Mouse (Mus musculus): ENCODE measurements at regions not wholly inside any gene's neighbourhood (a gene's known extent, or its start where the extent isn't known, plus 50 kb on each side); places are given as distances from the start of the nearest gene placed in this dataset.

GRCm38 (mm10) chr1:92736411-92736810, 87.8 kb upstream of the Otos start:
- no peaks in the 10 kb centered on the region for H3K9me3 ChIP-seq (ENCODE audit: control insufficient read depth, low read length)

DNA sequence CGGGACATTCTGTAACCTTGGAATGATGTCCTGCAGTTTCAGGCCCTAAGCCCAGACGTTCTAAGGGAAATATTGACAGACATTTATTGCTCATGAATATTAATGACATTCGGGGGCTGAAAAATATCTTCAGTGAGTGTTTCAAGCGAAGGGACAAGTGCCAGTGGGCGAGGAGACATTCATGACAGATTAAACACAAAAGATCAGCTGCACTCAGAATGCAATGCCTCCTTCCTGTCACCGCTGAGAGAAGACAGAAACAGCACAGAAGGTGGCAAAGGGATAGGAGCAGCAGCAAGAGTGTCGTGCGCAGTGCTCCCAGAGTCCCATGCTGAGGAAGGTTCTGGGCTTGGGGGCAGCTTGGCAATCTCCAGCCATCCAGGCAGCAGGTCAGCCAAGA, 85.1 kb upstream of the Otos start:
- Histone ChIP-seq H3K4me2 (ENCODE audit: low read depth, low read length) (no peak overlapping the region), H3K9ac (ENCODE audit: low read depth, low read length) (no peak overlapping the region), H3K27me3 (replicated peaks; ENCODE audit: control insufficient read depth, insufficient read depth, low read length) (no peaks in the 10 kb centered on the region), H3K4me3 (ENCODE audit: low read length) (no peak overlapping the region), H3K27ac (ENCODE audit: low read length) (no peak overlapping the region), H3K9me3 (ENCODE audit: control insufficient read depth, low read length) (no peaks in the 10 kb centered on the region), H3K36me3 (ENCODE audit: control insufficient read depth, insufficient read depth, low read length) (no peaks in the 10 kb centered on the region), H3K4me1 (ENCODE audit: control insufficient read depth, insufficient read depth, low read length) (no peaks in the 10 kb centered on the region)
- 63% methylated on average over 8 of the region's 8 CpGs for WGBS
- ATAC-seq = no peak

More at GRCm38 (mm10) chr1:92736411-92736810, 87.8 kb upstream of the Otos start:
- Histone ChIP-seq H3K4me3 (ENCODE audit: low read length) (no peak overlapping the region), H3K36me3 (ENCODE audit: control insufficient read depth, insufficient read depth, low read length) (no peaks in the 10 kb centered on the region), H3K4me2 (ENCODE audit: low read depth, low read length) (no peak overlapping the region), H3K27ac (ENCODE audit: low read length) (no peak overlapping the region), H3K4me1 (ENCODE audit: control insufficient read depth, insufficient read depth, low read length) (no peaks in the 10 kb centered on the region), H3K9ac (ENCODE audit: low read depth, low read length) (no peak overlapping the region), H3K27me3 (replicated peaks; ENCODE audit: control insufficient read depth, insufficient read depth, low read length) (no peaks in the 10 kb centered on the region)
- no peak for ATAC-seq
- WGBS = 51% methylated on average over 7 of the region's 7 CpGs

- WGBS = 81% methylated on average over 11 of the region's 11 CpGs
- Histone ChIP-seq H3K9me3 (ENCODE audit: control insufficient read depth, low read length) (no peaks in the 10 kb centered on the region), H3K4me2 (ENCODE audit: low read depth, low read length) (no peak overlapping the region), H3K4me1 (ENCODE audit: control insufficient read depth, insufficient read depth, low read length) (no peaks in the 10 kb centered on the region), H3K36me3 (ENCODE audit: control insufficient read depth, insufficient read depth, low read length) (no peaks in the 10 kb centered on the region), H3K27me3 (replicated peaks; ENCODE audit: control insufficient read depth, insufficient read depth, low read length) (no peaks in the 10 kb centered on the region), H3K27ac (ENCODE audit: low read length) (no peak overlapping the region), H3K4me3 (ENCODE audit: low read length) (no peak overlapping the region), H3K9ac (ENCODE audit: low read depth, low read length) (no peak overlapping the region)
- no peak for ATAC-seq
Measured at GRCm38 (mm10) chr1:92731353-92732282, 83.0 kb upstream of the Otos start.

DNA sequence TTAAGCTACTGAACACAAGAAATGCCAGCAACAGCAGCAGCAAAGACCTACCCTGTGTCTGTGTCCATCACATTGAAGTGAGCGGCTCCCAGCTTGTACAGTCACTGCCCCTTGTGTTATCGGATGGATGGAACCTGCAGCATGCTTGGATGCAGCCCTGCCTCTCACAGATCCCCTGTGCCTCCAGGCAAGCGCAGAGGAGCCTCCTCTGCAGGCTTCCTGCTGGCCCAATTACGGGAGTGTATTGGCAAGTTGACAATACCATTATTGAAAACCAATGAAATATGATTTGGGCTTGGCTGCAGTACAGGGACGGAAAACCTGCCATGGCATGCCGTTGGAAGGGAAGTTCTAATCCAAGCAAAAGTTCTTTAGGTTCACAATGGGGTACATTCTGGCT, 81.9 kb upstream of the Otos start:
- no peak overlapping the region for H3K27ac ChIP-seq (ENCODE audit: low read length)
- no peaks in the 10 kb centered on the region for H3K9me3 ChIP-seq (ENCODE audit: control insufficient read depth, low read length)
- no peak overlapping the region for H3K4me3 ChIP-seq (ENCODE audit: low read length)
- no peak overlapping the region for H3K4me2 ChIP-seq (ENCODE audit: low read depth, low read length)
- H3K27me3 ChIP-seq (replicated peaks; ENCODE audit: control insufficient read depth, insufficient read depth, low read length) = no peaks in the 10 kb centered on the region
- ATAC-seq = no peak
- no peaks in the 10 kb centered on the region for H3K4me1 ChIP-seq (ENCODE audit: control insufficient read depth, insufficient read depth, low read length)
- no peak overlapping the region for H3K9ac ChIP-seq (ENCODE audit: low read depth, low read length)
- WGBS = 74% methylated on average over 6 of the region's 6 CpGs
- H3K36me3 ChIP-seq (ENCODE audit: control insufficient read depth, insufficient read depth, low read length) = no peaks in the 10 kb centered on the region

DNA sequence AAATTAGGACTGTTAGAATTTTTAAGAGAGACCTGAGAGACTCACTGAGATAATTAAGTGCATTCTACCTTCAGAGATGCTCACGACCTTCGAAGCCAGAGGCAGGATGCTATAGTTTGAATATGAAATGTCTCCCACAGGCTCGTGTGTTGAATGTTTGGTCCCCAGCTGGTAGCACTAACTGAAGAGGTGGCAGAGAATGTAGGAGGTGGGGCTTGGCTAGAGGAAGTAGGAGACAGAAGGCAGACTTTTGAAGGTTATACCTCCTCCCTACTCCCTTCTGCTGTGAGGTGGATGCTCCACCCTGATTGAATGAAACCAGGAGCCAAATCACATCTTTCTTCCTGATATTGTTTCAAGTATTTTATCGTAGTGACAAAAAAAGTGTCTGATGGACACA, 79.3 kb upstream of the Otos start:
- H3K9ac ChIP-seq (ENCODE audit: low read depth, low read length) = no peak overlapping the region
- no peaks in the 10 kb centered on the region for H3K27me3 ChIP-seq (replicated peaks; ENCODE audit: control insufficient read depth, insufficient read depth, low read length)
- H3K4me2 ChIP-seq (ENCODE audit: low read depth, low read length) = no peak overlapping the region
- no peaks in the 10 kb centered on the region for H3K36me3 ChIP-seq (ENCODE audit: control insufficient read depth, insufficient read depth, low read length)
- 58% methylated on average over 4 of the region's 4 CpGs for WGBS
- H3K4me1 ChIP-seq (ENCODE audit: control insufficient read depth, insufficient read depth, low read length) = no peaks in the 10 kb centered on the region
- no peak for ATAC-seq
- H3K4me3 ChIP-seq (ENCODE audit: low read length) = no peak overlapping the region
- H3K27ac ChIP-seq (ENCODE audit: low read length) = no peak overlapping the region
- H3K9me3 ChIP-seq (ENCODE audit: control insufficient read depth, low read length) = no peaks in the 10 kb centered on the region

DNA sequence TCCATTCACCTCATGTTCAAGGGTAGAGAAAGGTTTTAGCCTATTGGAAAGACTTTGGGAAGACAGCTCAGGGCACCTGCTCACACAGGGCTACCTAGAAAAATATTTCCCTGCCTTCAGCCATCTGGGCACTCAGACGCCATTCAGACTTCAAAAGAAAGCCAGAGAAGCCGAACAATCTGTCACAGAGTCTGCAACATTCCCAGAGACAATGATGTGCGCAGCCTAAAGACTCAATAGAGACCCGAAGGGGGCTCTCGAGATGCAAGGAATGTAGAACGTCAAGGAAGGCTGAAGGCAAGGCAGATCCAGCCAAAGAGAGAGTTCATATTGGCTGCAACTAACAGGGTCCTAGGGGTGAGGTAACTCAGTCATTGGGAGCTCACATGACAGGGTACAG, 78.7 kb upstream of the Otos start:
- H3K9me3 ChIP-seq (ENCODE audit: control insufficient read depth, low read length) = no peaks in the 10 kb centered on the region
- H3K27ac ChIP-seq (ENCODE audit: low read length) = no peak overlapping the region
- WGBS = 59% methylated on average over 6 of the region's 6 CpGs
- no peaks in the 10 kb centered on the region for H3K27me3 ChIP-seq (replicated peaks; ENCODE audit: control insufficient read depth, insufficient read depth, low read length)
- no peak overlapping the region for H3K9ac ChIP-seq (ENCODE audit: low read depth, low read length)
- no peak overlapping the region for H3K4me2 ChIP-seq (ENCODE audit: low read depth, low read length)
- no peaks in the 10 kb centered on the region for H3K4me1 ChIP-seq (ENCODE audit: control insufficient read depth, insufficient read depth, low read length)
- H3K36me3 ChIP-seq (ENCODE audit: control insufficient read depth, insufficient read depth, low read length) = no peaks in the 10 kb centered on the region
- H3K4me3 ChIP-seq (ENCODE audit: low read length) = no peak overlapping the region
- ATAC-seq = no peak

DNA sequence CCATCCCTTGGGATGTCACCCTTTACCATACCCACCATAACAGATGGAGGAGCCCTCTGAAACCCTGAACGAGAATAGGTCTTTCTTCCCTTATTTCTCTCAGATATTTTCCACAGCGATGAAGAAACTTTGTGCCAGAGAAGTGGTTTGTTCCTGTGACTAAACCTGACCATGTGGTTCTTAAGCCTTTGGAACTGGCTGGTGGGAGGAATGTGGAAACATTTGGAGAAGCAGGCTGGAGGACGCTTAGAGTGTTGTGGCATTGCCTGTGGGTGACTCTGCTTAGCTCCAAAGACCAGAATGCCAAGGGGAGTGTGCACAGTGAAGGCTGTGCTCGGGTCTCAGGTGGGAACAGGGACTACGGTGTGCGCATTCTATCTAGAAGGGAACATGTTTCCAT, 77.7 kb upstream of the Otos start:
- Histone ChIP-seq H3K4me2 (ENCODE audit: low read depth, low read length) (no peak overlapping the region), H3K9ac (ENCODE audit: low read depth, low read length) (no peak overlapping the region), H3K4me1 (ENCODE audit: control insufficient read depth, insufficient read depth, low read length) (no peaks in the 10 kb centered on the region), H3K27me3 (replicated peaks; ENCODE audit: control insufficient read depth, insufficient read depth, low read length) (no peaks in the 10 kb centered on the region), H3K27ac (ENCODE audit: low read length) (no peak overlapping the region), H3K36me3 (ENCODE audit: control insufficient read depth, insufficient read depth, low read length) (no peaks in the 10 kb centered on the region), H3K9me3 (ENCODE audit: control insufficient read depth, low read length) (no peaks in the 10 kb centered on the region), H3K4me3 (ENCODE audit: low read length) (no peak overlapping the region)
- WGBS = 81% methylated on average over 6 of the region's 6 CpGs
- no peak for ATAC-seq

GRCm38 (mm10) chr1:92724135-92724534, 75.5 kb upstream of the Otos start:
- no peak overlapping the region for H3K4me3 ChIP-seq (ENCODE audit: low read length)
- no peak overlapping the region for H3K4me2 ChIP-seq (ENCODE audit: low read depth, low read length)
- H3K4me1 ChIP-seq (ENCODE audit: control insufficient read depth, insufficient read depth, low read length) = no peaks in the 10 kb centered on the region
- no peak overlapping the region for H3K27ac ChIP-seq (ENCODE audit: low read length)
- WGBS = 81% methylated on average over 3 of the region's 3 CpGs
- no peaks in the 10 kb centered on the region for H3K36me3 ChIP-seq (ENCODE audit: control insufficient read depth, insufficient read depth, low read length)
- no peaks in the 10 kb centered on the region for H3K27me3 ChIP-seq (replicated peaks; ENCODE audit: control insufficient read depth, insufficient read depth, low read length)
- no peak overlapping the region for H3K9ac ChIP-seq (ENCODE audit: low read depth, low read length)
- ATAC-seq = no peak
- H3K9me3 ChIP-seq (ENCODE audit: control insufficient read depth, low read length) = no peaks in the 10 kb centered on the region

- WGBS = 74% methylated on average over 10 of the region's 10 CpGs
- Histone ChIP-seq H3K4me1 (ENCODE audit: control insufficient read depth, insufficient read depth, low read length) (no peaks in the 10 kb centered on the region), H3K4me2 (ENCODE audit: low read depth, low read length) (no peak overlapping the region), H3K4me3 (ENCODE audit: low read length) (no peak overlapping the region), H3K9ac (ENCODE audit: low read depth, low read length) (no peak overlapping the region), H3K36me3 (ENCODE audit: control insufficient read depth, insufficient read depth, low read length) (no peaks in the 10 kb centered on the region), H3K9me3 (ENCODE audit: control insufficient read depth, low read length) (no peaks in the 10 kb centered on the region), H3K27ac (ENCODE audit: low read length) (no peak overlapping the region), H3K27me3 (replicated peaks; ENCODE audit: control insufficient read depth, insufficient read depth, low read length) (no peaks in the 10 kb centered on the region)
- no peak for ATAC-seq
Measured at GRCm38 (mm10) chr1:92720567-92720966, 71.9 kb upstream of the Otos start.

- H3K4me1 ChIP-seq (ENCODE audit: control insufficient read depth, insufficient read depth, low read length) = no peaks in the 10 kb centered on the region
- H3K27me3 ChIP-seq (replicated peaks; ENCODE audit: control insufficient read depth, insufficient read depth, low read length) = no peaks in the 10 kb centered on the region
- H3K36me3 ChIP-seq (ENCODE audit: control insufficient read depth, insufficient read depth, low read length) = no peaks in the 10 kb centered on the region
- H3K4me2 ChIP-seq (ENCODE audit: low read depth, low read length) = no peak overlapping the region
- H3K4me3 ChIP-seq (ENCODE audit: low read length) = no peak overlapping the region
- no peak overlapping the region for H3K9ac ChIP-seq (ENCODE audit: low read depth, low read length)
- 95% methylated on average over 6 of the region's 6 CpGs for WGBS
- ATAC-seq = no peak
- no peaks in the 10 kb centered on the region for H3K9me3 ChIP-seq (ENCODE audit: control insufficient read depth, low read length)
- H3K27ac ChIP-seq (ENCODE audit: low read length) = no peak overlapping the region
Measured at GRCm38 (mm10) chr1:92719864-92720263, 71.2 kb upstream of the Otos start.

Data from intestine, embryonic 16.5 days (tissue).